In the genomic region with DNA sequence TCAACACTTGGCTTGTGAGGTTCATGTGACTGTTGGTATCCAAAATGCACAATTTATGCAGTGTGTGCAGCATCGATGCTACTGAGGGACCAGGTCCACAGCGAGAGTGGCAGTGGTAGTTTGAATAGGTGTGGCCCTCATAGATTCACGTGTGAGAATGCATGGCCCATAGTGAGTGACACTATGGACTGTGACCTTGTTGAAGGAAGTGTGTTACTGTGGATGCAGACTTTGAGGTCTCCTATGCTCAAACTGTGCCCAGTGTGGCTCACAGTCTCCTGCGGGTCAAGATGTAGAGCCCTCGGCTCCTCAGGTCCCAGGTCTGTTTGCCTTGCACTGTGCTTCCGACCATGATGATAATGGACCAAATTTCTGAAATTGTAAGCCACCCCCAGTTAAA, we compare ENCODE assay signal across 19 mouse cellular contexts.
"Had no signal": no experiment of that assay in that cellular context is flagged by ENCODE, and none has a peak within 500 bp of the region (broad histone marks: within the 10 kb centered on the region; RNA-seq: fewer than 3 reads in every experiment).

No protein-coding gene starts in this region.

- H3K36me3 ChIP-seq: limb, embryonic 10.5 days; limb, embryonic 13.5 days; liver, embryonic 12.5 days; liver, embryonic 15.5 days; lung, embryonic 15.5 days; midbrain, embryonic 10.5 days; midbrain, embryonic 13.5 days had no signal

- H3K4me2 ChIP-seq: limb, embryonic 13.5 days; liver, embryonic 12.5 days; liver, embryonic 15.5 days; lung, embryonic 15.5 days; midbrain, embryonic 13.5 days had no signal

- DNase-seq: kidney, postnatal 25 days; layer of hippocampus, adult 9-11 months; liver; lung, adult 18-20 months; lung, postnatal 10 days; thymus, adult 2 months; thymus, postnatal 14 days; thymus, postnatal 4 days had no signal

- H3K9ac ChIP-seq: limb, embryonic 13.5 days; liver, embryonic 12.5 days; liver, embryonic 15.5 days; lung, embryonic 15.5 days; midbrain, embryonic 13.5 days had no signal

- H3K27ac ChIP-seq: kidney, postnatal 0 days; layer of hippocampus, adult 2 months; limb, embryonic 10.5 days; limb, embryonic 13.5 days; liver, embryonic 12.5 days; liver, embryonic 15.5 days; lung, embryonic 15.5 days; midbrain, embryonic 10.5 days; midbrain, embryonic 13.5 days had no signal

- H3K4me1 ChIP-seq: limb, embryonic 10.5 days; limb, embryonic 13.5 days; liver, embryonic 12.5 days; liver, embryonic 15.5 days; midbrain, embryonic 10.5 days; midbrain, embryonic 13.5 days had no signal

- H3K9me3 ChIP-seq: limb, embryonic 10.5 days; limb, embryonic 13.5 days; liver, embryonic 12.5 days; liver, embryonic 15.5 days; lung, embryonic 15.5 days; megakaryocyte, embryonic 14.5 days; midbrain, embryonic 10.5 days; midbrain, embryonic 13.5 days had no signal

- H3K27me3 ChIP-seq: limb, embryonic 13.5 days; liver, embryonic 12.5 days; liver, embryonic 15.5 days; lung, embryonic 15.5 days had no signal

- ATAC-seq: liver, embryonic 12.5 days; midbrain, embryonic 13.5 days; midbrain, embryonic 16.5 days had no signal

- H3K4me3 ChIP-seq: layer of hippocampus, adult 2 months; limb, embryonic 10.5 days; limb, embryonic 13.5 days; liver, embryonic 12.5 days; liver, embryonic 15.5 days; lung, embryonic 15.5 days; megakaryocyte, embryonic 14.5 days; midbrain, embryonic 10.5 days; midbrain, embryonic 13.5 days had no signal
